Mouse (Mus musculus): ENCODE measurements around the gene Grid2.

GRCm38 (mm10) chr6:64174995-64175612, 919.4 kb downstream of the Grid2 start:
- no peak for TF ChIP-seq SIN3A (IDR thresholded peaks at IDR 0.05; ENCODE audit: low read length)
- TF ChIP-seq POLR2A (IDR thresholded peaks at IDR 0.05; ENCODE audit: control insufficient read depth in 1 of 2, insufficient read depth in 1 of 2, low read depth in 1 of 2, low read length in 2 of 2, poor library complexity in 1 of 2) = no peak
- no peak for TF ChIP-seq CHD2 (IDR thresholded peaks at IDR 0.05; ENCODE audit: low read length)

Measured in MEL (cell line).